Mouse (Mus musculus): Measurements from ENCODE around the gene Sec62. TPM values are rescaled to one million over a fixed set of nuclear protein-coding genes. Genes with fewer than 3 reads are reported as not detected.

Sec62 gene
- 10 to 100 TPM; 45.6 to 49.9 TPM for total RNA-seq (2021)

- intact Hi-C loops (cut with DNase I) = loop anchor here (2.0 to 10.0 kb wide), 3 partner anchors 96 to 818 kb away; partner anchors contain the start of gene Lrrc31
- DNase-seq = peak; percentile 95 to 96
Observed at GRCm38 (mm10) chr3:30792737-30793402, at the start of gene Sec62. Gene Sec62, plus strand, starts transcription at chr3:30792875.

DNA sequence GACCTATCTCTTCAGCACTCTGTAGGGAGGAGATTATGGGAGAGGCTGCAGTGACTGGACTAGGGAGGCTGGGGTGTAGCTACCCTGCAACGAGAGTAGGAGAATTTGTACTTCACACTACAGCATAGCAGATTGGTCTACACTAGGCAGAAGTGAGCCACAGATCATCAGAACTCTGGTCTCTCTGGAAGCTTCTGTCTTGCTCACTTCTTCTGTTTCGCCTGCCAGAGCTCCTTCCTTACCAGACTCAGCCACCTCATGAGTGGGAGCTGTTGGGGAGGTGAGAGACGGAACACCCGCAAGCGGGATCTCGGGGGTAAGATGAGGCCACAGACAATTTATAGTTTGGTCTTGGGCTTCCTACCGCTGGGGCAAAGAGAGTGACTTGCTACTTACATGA, 49.8 kb upstream of the Sec62 start:
- no peak for DNase-seq
- intact Hi-C loops (cut with DNase I) = no loop called here

DNA sequence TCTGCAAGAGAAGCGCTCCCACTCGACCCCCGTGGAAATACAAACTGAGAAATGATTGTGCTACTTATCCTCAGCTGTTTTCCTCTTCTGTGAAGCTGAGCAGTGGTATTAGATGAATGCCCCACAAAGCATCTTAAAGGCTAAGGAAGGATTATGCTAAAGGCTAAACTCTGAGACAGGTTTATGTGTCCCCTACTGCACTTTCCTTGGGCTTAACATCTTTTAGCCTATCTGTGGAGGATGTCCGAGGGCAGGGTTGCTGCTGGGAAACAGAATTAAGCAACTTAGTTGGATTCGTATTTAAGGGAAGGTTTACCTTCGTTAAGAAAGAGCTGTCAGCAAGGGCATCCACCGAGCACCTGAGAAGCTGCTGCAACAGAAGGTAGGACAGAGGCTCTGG, 46.7 kb upstream of the Sec62 start, which contains the start of gene Samd7:
Gene Samd7, plus strand, starts transcription at position 288 of the 400 bp plus-strand sequence.
- no peak for DNase-seq
- intact Hi-C loops (cut with DNase I) = no loop called here

- intact Hi-C loops (cut with DNase I) = no loop called here
- DNase-seq = no peak
Observed at GRCm38 (mm10) chr3:30748316-30748715, 44.4 kb upstream of the Sec62 start.

DNA sequence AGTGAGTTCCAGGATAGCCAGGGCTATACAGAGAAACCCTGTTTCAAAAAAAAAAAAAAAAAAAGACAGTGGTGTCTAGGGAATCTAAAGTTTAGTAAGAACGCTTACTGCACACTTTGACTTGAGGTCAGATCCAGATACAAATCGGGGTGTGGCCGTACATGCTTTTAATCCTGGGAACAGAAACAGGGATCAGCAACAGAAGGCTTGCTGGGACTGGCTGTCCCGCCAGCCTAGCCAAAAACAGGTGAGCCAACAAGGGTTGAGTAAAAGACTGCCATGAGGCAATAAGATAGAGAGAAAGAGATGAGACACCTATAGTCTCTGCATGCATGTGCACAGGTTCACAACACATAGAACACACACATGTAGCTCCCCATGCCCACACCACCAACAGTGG, 38.0 kb upstream of the Sec62 start:
- DNase-seq = no peak
- intact Hi-C loops (cut with DNase I) = no loop called here

DNA sequence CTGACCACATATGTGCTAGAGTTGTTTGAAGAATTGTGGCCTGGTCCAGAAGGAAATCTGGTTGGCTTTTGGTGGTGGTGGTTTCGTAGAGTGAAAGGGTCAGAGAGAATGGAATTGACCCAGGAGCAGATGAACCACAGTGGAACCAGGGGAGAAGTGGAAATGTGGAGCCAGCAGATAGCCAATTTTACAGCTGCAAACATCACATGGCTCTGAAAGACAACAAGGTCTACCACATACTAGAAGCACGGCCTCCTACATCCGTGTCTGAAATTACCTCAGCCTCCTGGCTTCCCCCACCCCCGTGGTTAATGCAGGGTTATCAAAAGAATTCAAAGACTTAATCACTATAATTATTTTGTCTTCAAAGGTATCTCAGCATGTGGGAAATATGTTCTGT, 27.8 kb upstream of the Sec62 start:
- DNase-seq = no peak
- intact Hi-C loops (cut with DNase I) = no loop called here

DNA sequence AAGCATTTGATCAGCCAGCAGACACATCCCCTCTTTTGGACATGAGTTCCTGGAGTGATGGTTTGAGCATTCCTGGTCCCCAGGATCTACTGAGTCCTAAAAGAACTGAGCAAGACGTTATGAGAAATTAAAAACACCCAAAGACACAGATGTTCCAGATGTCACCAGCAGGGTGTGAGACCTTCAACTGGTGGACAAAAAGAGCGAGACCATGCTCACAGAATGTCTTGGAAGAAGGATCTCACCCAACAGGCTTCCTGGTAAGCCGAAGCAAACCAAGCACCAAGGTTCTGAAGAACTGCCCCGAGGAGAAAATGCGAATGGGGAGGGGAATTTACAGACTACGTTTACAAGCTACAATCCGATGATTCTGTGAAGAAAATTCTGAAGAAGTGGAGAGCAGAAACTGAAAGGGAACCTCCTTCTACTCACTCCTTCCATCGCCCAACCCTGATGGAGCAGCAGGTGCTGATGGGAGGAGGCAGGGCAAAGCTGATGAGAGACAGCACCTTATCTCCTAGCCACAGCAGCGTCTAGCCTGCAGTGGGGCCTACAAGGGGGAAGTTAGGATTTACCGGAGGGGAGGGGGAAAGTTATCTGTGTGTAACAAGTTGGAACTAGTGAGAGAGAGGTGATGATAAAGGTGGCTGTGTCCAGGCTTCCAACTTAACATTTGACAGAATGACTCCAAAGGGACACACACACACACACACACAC, 27.2 kb upstream of the Sec62 start:
- intact Hi-C loops (cut with DNase I) = no loop called here
- DNase-seq = peak; percentile 5 to 7

DNA sequence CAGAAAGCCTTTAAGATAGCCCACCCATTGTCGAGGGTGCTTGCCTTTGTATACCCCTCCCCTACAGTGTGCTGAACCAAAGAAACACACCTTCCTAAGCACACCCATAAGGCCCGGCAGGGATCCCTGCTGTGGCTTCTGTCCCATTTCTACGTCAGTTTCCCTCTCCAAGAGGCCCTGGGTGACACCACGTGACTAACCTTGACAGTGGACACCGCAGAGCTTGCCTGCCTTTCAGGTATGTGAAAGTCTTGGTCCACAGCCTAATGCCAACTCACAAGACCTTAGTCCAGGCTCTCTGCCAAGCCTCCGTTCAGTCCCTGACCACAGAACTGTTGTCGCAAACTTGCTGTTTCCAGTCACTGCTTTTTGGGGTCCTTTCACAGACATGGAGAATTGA, 26.5 kb upstream of the Sec62 start:
- DNase-seq = peak; percentile 34 to 54
- intact Hi-C loops (cut with DNase I) = no loop called here

GRCm38 (mm10) chr3:30767271-30767670, 25.4 kb upstream of the Sec62 start:
- intact Hi-C loops (cut with DNase I) = no loop called here
- DNase-seq = no peak

DNA sequence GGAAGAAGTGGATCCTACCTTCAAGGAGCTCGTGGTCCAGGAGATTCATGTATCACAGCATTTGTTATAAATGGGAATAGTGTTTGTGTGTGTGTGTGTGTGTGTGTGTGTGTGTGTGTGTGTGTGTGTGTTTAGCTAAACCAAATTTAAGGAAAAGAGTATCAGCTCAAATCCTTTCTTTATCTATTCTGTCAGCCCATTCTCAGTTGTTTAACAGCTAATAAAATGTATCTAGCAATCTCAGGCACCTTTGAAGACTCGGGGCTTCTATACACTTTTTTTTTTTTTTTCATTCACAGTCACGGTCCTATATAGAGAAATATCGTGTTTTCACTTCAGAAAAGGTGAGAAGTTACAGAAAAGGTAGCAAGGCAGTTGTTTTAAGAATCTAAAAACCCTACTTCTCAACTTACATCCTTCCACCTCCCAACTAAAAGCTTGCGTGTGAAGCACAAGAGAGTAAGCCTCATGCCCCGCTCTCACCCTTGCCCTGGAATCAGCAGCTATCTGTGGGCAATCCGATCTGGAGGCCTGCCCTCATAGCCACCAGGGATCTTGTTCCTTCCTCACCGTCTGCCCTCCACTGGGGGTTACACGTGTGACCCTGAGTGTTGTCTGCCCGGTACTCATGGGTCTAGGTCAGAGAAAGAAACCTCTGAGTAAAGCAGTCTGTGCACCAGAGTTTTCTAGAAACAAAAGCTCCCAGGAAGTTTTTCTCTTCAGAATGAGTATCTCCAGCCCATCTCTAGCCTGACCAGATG, 22.7 kb upstream of the Sec62 start:
- no peak for DNase-seq
- intact Hi-C loops (cut with DNase I) = no loop called here

GRCm38 (mm10) chr3:30771560-30771959, 21.1 kb upstream of the Sec62 start:
- no peak for DNase-seq
- intact Hi-C loops (cut with DNase I) = no loop called here

DNA sequence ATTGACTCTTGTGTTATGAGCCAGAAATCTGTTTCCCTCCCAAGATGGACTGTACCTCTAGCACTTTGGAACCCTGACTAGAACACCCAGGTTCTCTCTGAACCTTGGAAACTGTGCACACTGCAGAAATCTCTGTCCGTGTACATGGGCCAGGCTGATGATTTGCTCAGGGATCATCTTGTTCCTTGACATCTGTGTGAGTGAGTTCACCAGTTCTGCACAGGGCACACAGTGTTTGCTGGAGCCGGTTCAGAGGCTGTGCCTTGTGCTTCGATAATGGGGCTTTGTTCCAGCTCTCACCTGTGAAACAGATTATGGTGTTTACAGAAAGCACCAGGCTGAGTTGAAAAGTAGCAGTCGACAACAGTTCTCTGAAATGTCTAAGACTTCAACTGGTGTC, 20.0 kb upstream of the Sec62 start:
- no peak for DNase-seq
- intact Hi-C loops (cut with DNase I) = no loop called here

DNA sequence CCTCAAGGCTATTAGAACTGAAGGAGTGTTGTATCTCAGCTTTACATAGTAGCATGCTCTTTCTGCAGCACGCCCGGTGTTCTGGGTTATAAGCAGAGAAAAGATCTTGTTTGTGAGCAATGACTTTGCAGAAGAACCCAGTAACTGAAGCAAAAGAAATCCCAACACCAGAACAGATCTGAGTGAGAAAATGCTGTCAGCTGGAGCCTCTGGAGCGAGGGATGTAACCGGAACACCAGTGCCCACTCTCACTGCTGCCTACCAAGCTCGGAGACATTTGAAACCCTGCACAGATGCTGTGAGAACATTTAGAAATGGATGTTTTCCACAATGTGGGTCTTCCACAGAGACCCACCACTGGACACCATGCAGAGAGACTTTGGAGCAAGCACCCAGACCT, 18.0 kb upstream of the Sec62 start:
- intact Hi-C loops (cut with DNase I) = no loop called here
- DNase-seq = no peak

- no peak for DNase-seq
- intact Hi-C loops (cut with DNase I) = no loop called here
Observed at GRCm38 (mm10) chr3:30777984-30778383, 14.7 kb upstream of the Sec62 start.

DNA sequence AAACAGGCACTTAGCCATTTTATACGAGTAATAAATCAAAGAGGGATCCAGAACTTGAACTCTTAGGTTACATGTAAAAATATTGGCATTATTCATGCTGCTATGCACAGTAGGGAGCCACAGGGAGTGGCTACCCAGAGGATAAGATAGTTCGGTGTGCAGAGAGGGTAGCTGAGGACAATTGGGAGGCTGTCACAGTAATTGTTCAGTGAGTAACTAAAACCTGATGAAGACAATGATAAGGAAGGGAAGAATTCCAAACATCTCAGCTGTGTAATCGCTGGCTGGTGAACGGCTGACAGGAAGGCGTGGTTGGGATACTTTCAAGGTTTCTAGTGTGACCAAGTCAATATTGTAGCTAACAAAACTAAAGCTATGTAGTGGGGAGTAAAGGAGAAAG, 4.1 kb upstream of the Sec62 start:
- DNase-seq = peak in 1 of 2 experiments; percentile 21
- intact Hi-C loops (cut with DNase I) = no loop called here

DNA sequence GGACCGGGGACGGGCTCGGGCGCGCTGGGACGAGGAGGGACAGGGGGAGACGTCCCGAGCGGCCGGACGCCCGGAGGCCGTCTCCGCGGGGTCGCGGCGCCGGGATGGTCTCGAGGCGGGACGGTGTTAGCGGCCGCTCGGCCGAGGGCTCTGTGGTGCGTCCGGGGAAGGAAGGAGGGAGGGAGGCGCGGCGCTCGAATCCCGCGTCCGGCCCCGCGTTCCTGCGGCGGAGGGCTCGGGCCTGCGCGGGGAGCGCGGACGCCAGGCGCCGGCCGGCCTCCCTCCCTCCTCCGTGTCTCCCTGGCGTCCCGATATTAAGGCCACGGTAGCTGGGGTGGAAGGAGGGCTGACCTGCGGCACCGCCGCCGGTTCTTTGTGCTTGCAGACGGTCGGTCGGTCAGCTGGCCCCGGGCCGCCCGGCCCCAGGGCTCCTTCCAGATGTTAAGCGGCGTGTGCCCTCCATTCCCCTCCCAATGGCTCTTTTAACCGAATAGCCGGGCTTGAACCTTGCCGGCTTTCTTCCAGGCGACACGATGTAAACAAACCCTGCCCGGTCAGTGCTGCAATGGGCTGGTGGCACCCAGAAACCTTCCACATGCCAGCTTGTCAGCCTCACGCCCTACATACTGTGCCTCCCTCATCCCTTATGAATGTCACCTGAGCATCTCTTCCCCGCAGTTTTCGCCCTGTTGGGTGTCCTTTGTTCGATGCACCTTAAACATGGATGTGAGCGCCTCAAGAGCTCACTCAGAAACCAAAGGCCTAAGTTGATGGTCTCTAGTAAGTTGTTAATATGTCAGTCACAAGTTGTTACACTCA, 937 bp downstream of the Sec62 start:
- intact Hi-C loops (cut with DNase I) = loop anchor here (2.0 to 10.0 kb wide), 3 partner anchors 96 to 819 kb away; partner anchors contain the start of gene Lrrc31
- DNase-seq = peak; percentile 50 to 52

- intact Hi-C loops (cut with DNase I) = no loop called here
Observed at GRCm38 (mm10) chr3:30802171-30802570, 9.5 kb downstream of the Sec62 start.

DNA sequence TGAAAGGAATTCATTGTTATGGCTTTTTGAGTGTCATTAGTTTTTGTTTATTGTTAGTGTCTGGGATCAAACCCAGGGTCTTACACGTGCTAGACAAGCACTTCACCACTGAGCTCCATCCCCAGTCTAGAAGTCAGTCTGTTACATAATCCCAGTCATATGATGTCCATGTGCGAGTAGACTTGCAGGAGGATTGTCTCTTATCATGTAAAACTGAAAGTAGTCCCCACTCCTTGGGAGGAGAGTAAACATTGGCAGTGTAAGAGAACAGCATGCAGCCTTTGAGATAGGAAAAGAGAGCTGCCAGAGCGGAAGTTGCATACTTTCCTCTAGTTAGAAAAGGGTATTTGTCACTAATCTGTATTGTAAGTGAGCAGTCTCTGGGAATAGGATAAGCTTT, 20.2 kb downstream of the Sec62 start:
- intact Hi-C loops (cut with DNase I) = loop anchor here (5.0 kb wide), 1 partner anchor 211 kb away; the partner anchor contains the start of gene Mynn
- DNase-seq = peak; percentile 20 to 21

More at GRCm38 (mm10) chr3:30802171-30802570, 9.5 kb downstream of the Sec62 start:
- DNase-seq = no peak

DNA sequence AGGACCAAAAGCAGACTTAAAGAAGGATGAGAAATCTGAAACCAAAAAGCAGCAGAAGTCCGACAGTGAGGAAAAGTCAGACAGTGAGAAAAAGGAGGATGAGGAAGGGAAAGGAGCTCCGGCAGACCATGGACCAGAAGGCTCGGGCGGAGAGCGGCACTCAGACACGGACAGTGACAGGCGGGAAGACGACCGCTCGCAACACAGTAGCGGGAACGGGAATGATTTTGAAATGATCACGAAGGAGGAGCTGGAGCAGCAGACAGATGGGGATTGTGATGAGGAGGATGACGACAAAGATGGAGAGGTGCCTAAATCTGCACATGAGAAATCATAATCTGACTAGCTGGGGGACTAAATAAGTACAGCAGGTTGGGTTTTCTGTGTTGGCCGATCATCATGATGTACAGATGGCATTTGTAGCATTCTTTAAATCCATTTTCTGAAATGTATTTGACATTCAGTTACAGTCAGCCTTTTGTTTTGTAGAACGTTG, 26.0 kb downstream of the Sec62 start:
- DNase-seq = no peak
- intact Hi-C loops (cut with DNase I) = no loop called here

GRCm38 (mm10) chr3:30822163-30822562, 29.5 kb downstream of the Sec62 start:
- no peak for DNase-seq
- intact Hi-C loops (cut with DNase I) = no loop called here

Data from heart, postnatal 10 days (tissue).